Mouse (Mus musculus) kidney, adult 2 months (tissue): ENCODE measurements around the gene Mbnl3.

Experiments
- CTCF ChIP-seq: fragments of 200-500 bp; conservative IDR thresholded peaks from 2 replicates; pipeline ENCODE4 v1.5.1; 2011; ENCODE audit warnings: low read depth, mild to moderate bottlenecking, control low read depth, low read length, moderate library complexity, mixed read lengths; ENCODE audit not compliant: insufficient read depth, insufficient read length
- POLR2A ChIP-seq: fragments of 200-500 bp; IDR thresholded peaks from one replicate; pipeline ENCODE4 v1.6.1; 2011; ENCODE audit warnings: low read depth, low read length, control low read depth

- TF ChIP-seq CTCF = no peak
- TF ChIP-seq POLR2A = no peak
Observed at GRCm38 (mm10) chrX:51197012-51197411, 9.3 kb downstream of the Mbnl3 start.
